Mouse (Mus musculus) 3134 (cell line): ENCODE data around the gene Ctdnep1.

Experiments used
- DNase-seq: peaks from one replicate; pipeline ENCODE4 v3.0.0-alpha.2; 2011; ENCODE audit warnings: low spot score; ENCODE audit not compliant: insufficient read length; ENCODE audit errors: extremely low read depth

The Ctdnep1 gene

DNA sequence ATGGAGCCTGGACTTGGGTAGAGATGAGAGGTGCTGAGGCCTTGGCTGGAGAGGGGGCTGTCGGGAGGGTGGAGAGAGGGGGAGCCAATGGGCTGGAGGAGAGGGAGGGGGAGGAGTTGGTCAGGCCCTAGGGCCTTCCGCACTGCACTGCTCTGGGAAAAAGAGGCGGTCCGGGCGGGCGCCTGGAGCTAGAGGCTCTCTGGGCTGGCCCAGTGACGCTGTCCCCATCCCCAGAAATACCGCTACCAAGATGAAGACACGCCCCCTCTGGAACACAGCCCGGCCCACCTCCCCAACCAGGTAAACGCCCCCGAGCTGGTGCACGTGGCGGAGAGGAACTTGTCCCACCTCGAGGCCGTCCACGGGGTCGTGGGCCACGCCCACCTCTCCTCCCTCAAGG, 45.7 kb downstream of the Ctdnep1 start:
- no peak for DNase-seq

DNA sequence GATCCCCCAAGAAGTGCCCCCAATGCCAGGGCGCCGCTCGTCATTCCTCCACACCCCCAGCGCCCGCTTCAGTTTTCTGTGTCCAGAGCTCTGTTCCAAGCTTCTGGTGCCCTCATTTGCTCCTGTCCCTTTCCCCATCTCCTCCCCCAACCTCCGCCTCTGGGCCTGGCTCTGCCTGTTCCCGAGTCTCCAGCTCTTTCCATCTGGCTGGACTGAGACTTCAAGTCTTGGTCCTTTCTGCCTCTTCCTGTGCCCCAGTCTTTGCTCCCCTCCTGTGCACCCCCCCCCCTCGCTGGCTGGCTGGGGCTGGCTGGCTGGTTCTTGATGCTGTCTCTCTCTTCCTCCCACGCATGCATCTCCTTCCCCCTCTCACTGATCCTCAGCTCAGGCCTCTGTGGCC, 46.4 kb downstream of the Ctdnep1 start:
- DNase-seq = no peak

DNA sequence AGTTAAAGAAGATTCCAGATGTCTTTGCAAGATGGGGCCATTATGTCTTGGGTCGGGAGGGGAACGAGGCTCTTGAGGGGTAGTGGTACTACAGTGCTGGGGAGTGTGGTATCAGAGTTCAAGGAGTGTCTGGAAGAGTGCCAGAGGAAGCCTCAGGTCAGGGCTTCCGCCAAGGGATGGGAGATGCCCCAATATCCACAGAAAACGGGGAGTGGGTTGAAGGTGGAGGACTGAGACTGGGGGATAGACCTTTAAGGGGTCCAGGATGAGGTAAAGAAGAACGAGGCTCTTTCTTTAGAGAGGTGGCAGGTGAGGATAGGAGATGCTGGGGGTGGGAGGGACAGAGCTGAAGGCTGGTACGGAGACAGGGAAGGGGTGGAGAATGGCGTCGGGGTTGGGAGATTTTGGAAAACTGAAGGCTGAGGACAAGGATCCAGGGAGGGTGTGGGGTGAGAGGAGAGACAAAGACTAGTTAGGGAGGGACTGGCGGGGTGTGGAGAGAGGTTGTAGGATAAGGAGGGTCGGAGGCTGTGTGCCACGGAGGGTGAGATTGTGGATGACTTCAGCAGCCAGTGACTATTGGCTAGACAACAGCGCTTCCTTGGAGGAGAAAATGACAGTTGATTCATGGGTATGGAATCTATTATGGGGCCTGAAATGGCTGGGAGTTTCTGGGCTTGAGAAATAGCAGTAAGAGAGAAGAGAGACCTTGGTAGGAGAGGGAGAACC, 47.6 kb downstream of the Ctdnep1 start:
- DNase-seq = no peak

DNA sequence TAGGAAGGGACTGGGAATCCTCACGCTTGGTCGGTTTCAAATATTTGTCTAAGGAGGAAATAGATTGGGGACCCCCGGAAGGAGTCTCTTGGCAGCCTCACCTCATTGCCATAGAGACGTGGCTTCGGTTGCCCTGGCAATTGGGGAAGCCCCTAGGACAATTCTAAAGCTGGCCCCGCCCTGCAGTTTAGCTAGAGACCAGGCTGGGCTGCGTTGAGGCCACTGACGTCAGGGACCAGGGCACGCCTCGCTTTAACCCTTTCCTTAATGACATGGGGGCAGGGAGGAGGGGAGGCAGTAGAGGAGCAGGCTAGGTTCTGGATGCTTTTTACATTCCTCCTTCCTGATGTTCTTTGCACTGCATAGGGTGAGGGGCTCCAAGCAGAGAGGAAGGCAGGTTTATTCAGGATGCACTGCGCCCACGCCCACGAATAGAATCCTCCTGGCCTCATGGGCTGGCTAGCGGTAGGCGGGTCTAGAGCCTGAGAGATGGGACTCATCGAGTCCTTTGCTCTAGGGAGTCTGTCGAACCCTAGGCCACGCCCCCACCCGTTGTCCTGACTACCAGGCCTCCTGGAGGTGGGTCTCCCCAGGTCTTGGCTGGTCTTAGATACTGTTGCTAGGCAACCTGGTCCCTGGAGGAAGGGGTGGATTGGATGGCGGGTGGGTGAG, 48.3 kb downstream of the Ctdnep1 start:
- DNase-seq = peak; percentile 64

DNA sequence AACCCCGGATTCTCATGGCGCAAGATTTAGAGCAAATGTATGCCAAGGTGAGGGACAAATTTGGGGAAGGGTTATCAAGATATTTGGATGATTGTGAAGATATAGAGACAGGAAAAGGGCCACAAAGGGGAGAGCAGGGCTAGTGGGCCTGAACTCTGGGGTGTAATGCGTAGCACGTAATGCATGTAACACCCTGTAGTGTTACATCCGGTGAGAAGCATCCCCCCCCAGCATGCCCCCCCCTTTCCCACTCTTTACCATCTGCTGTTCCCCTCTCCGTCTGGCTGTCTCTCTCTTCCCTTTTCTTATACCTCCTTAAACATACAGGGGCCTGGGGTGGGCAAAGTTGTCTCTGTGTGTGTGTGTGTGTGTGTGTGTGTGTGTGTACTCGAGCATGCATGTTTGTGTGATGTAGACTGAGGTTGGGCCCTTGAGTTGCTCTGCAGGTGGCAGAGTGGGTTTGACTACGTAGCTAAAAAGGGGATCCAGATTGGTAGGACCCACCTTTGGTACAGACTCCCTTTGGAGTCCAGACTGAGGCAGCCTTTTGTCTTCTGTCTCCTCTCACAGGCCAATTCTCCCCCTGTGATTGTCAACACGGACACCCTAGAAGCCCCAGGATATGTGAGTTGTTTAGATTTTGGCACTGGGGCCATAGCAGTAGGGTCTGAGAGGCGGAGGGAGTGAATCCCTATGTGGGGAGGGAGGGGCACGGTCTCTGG, 49.0 kb downstream of the Ctdnep1 start:
- no peak for DNase-seq

DNA sequence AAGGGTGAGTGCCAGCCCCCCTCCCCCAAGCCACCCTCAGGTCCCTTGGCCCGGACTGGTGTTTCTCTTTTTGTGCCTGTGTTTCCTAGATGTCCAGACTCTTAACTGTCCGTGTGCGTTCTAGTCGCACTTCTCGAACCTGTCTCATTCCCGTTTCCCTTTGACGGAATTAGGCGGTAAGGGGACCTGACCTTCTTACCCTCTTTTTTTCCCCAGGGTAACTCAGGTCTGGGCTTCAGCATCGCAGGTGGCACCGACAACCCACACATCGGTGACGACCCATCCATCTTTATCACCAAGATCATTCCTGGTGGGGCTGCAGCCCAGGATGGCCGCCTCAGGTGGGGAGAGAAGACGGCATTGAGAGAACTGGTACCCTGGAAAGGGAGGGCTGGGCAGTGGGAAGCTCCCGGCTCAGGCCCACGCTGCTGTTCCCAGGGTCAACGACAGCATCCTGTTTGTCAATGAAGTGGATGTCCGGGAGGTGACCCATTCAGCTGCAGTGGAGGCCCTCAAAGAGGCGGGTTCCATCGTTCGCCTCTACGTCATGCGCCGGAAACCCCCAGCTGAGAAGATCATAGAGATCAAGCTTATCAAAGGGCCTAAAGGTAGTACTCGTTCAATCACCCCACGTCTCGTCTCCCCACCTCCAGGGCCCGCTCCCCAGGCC, 49.8 kb downstream of the Ctdnep1 start:
- no peak for DNase-seq

DNA sequence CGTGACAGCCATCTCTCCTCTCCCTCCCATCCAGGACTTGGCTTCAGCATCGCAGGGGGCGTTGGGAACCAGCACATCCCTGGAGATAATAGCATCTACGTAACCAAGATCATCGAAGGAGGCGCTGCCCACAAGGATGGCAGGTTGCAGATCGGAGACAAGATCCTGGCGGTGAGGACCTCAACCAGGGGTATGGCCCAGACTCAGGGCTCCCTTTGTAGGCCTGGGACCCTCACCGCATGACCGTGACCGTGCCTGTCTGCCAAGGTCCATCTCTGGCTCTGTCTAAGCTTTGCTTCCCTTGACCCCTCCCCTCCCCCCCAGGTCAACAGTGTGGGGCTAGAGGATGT, 50.3 kb downstream of the Ctdnep1 start:
- DNase-seq = no peak

DNA sequence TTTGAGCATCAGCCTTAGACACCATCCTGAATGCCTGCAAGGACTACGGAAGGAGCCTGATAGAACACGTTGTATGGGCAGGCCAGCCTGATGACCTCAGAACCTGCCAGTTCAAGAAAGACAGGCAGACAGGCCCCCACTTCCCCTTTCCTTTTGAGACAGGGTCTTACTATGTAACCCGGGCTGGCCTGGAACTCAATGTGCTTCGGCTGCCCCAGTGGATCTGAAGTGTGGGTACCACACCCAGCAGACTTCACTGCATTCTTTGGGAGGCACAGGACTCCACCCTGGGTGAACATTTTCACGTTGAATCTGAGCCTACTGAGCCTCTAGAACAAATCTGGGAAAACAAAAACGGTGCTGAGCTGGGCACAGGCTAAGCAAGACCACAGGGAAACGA, 57.2 kb downstream of the Ctdnep1 start:
- no peak for DNase-seq

DNA sequence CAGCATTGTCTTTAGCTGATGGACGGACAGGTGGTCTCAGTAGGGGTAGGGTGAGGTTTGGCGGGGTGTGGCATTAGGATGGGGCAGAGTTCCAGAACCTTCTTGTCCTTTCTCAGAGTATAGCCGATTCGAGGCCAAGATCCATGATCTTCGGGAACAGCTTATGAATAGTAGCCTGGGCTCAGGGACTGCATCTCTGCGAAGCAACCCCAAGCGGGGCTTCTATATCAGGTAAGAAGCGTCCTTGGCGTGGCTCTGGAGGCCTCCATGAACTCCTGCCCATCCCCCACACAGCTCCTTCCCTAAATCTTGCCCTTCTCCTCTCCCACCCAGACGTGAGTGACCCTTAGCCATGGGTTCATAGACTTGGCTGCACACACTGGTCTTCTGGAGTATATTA, 58.7 kb downstream of the Ctdnep1 start:
- DNase-seq = no peak

DNA sequence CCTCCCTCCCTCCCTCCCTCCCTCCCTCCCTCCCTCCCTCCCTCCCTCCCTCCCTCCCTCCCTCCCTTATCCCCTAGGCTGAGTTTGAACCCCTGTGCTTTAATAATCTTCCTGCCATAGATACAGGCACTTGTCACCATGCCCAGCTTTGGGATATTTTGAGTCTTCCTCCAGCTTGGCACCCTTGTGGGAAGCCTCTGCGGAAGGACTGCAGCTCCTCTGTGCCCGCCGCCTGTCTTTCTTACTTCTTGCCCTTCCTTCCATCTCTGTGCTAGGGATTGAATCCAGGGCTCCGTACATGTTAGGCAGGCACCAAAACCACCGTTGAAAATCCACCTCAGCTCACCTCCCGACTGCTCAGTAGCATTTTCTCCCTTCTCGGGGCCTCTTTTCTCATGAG, 59.2 kb downstream of the Ctdnep1 start:
- DNase-seq = no peak
